Mouse (Mus musculus): Measurements from ENCODE around the gene Ufsp1.
A peak's percentile ranks its signal among the peaks of the same experiment; 100 is the strongest.
"Not testable (repeated sequence)": the region's sequence is repeated elsewhere in the genome, so short reads cannot be mapped to it uniquely, and the experiment has no call there.

The Ufsp1 gene

DNA sequence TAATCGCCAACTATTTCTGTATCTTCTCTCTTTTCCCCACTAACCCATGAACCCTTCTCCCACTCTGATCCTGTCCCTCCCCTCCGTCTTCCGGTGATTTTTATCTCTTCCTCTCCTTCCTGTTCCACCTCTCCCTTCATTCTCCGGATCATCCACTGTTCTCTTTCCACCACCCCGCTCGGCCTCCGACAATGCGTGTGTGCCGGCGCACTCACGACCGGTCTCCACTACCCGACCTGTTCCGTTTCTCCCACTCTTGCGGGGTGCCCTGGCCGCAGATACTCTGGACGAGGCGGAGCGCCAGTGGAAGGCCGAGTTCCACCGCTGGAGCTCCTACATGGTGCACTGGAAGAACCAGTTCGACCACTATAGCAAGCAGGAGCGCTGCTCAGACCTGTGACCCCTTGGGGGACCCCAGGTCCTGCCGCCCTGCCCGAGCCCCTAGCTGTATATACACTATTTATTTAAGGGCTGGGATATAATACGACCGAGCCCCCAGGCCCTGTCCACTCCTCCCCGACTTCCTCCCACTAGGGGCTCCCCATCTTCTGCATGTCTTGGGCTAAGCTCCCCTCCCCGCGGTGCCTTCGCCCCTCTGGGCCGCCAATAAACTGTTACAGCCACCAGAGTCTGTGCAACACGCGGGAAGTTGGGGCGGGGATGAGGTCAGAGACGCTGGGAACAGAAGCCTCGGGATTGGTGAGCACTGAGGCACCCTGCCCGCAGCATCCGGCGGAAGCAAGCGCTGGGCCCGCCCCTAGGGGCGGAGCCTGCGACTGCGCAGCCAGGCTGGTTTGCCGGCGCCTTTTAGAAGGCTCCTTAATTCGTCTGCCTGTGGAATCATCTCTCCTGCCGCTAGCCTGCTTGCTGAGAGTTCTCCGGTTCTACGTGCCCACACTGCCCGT lies at the start of gene Ufsp1:
TSS of gene Ufsp1 (plus strand) at position 791 of the 905 bp plus-strand sequence.
- DNase-seq (ENCODE audit: low spot score), result peak; percentile 99

- DNase-seq (ENCODE audit: low spot score), result no peak
Measured at GRCm38 (mm10) chr5:137263897-137264720, 30.3 kb upstream of the Ufsp1 start.

- DNase-seq (ENCODE audit: low spot score), result no peak
Measured at GRCm38 (mm10) chr5:137264787-137265186, 29.6 kb upstream of the Ufsp1 start.

- DNase-seq (ENCODE audit: low spot score), result no peak
Measured at GRCm38 (mm10) chr5:137268131-137268910, 26.1 kb upstream of the Ufsp1 start.

DNA sequence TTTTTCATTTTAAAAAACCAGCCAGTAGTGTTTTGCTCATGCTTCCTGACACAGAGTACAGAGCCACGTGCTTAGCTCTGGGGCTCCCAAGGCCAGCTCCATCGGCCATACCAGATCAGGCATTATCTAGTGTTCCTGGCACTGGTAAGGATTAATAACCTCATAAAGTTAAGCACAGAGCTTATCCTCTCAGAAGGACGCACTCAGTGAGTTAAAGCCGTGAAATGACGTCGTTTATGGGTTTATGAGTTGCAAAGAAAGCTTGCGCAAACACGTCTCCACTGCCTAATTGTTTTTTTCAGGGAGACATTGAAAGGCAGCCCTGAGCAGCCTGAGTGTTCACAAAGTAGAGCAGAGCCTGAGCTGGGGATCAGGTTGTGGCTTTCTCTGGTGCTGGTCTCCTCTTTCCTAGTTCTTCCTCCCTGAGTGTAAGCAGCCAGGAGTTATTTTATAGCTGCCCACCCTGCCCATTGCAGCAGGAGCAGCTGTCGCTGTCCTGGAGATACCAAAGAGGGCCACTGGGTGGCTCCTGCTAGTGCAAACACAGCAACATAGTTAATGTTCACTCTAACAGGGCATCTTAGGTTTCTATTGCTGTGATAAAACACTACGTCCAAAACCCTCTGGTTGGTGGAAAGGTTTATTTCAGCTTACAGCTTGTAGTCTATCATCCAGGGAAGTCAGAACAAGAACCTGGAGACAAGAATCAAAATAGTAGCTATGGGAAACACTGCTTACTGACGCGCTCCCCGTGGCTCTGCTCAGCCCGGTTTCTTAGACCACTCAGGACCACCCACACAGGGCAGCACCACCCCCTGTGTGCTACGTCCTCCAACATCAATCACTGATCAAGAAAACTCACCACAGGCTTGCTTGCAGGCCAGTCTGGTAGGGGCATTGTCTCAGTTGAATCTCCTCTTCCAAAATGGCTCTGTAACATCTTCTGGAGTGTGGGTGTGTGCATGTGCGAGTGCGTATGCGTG lies 16.8 kb upstream of the Ufsp1 start:
- DNase-seq (ENCODE audit: low spot score), result peak; percentile 60

DNA sequence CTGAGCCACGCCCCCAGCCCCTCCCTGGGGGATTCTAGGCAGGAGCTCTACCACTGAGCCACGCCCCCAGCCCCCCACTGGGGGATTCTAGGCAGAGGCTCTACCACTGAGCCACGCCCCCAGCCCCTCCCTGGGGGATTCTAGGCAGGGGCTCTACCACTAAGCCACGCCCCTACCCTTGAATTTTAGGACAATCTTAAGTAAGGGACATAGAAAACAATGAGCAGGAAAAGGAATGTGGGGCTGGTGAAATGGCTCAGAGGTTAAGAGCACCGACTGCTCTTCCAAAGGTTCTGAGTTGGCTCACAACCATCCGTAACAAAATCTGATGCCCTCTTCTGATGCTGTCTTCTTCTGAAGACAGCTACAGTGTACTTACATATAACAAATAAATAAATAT lies 10.0 kb upstream of the Ufsp1 start:
- DNase-seq (ENCODE audit: low spot score), result not testable (repeated sequence)

- DNase-seq (ENCODE audit: low spot score), result peak; percentile 66
Measured at GRCm38 (mm10) chr5:137285045-137285444, 9.4 kb upstream of the Ufsp1 start.

- no peak for DNase-seq (ENCODE audit: low spot score)
Measured at GRCm38 (mm10) chr5:137285986-137286385, 8.4 kb upstream of the Ufsp1 start.

DNA sequence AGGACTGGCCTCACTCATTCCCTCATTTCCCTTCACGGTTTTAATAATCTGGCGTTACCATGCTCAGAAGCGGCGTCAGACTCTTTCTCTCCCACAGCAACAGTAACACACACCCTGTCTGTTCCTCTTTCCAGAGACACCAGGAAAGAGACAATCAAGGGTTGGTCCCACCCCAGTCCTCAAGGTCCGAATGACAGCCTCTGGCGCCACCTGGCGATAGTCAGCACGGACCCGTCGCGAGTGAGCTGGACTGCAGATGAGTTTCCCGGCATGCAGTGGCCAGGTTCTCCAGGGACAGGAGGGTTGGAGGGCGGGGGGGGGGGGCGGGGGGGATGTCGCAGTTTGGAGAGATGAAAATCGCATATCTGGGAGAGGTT lies 7.8 kb upstream of the Ufsp1 start:
- DNase-seq (ENCODE audit: low spot score), result peak; percentile 97

- peak; percentile 87 for DNase-seq (ENCODE audit: low spot score)
Measured at GRCm38 (mm10) chr5:137287032-137287952, 7.1 kb upstream of the Ufsp1 start, which contains the start of gene Ache. Gene Ache, plus strand, starts transcription at chr5:137287519.

GRCm38 (mm10) chr5:137287953-137288743 lies 6.3 kb upstream of the Ufsp1 start:
- peak; percentile 63 for DNase-seq (ENCODE audit: low spot score)

DNA sequence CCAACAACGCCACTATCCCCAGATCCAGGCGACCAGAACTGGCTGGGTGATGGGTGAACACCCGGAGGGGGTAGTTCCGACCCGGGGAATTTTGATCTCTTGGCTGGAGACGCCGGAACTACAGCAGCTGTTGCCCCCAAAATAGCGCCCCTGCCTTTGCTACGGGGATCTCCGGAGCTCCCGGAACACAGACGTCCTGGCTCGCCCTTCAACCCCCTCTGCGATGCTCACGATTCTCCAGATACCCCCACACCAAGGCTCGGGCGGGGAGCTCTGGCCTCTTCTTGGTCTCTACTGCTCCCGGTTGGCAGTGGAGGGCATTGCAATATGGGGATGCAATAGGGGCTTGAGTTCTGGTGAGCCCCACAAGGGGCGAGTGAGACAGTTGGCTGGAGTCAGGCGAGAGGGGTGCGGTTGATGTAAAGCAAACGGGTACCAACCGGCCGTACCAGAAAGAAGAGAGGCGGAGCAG lies 5.4 kb upstream of the Ufsp1 start:
- DNase-seq (ENCODE audit: low spot score), result peak; percentile 91

GRCm38 (mm10) chr5:137289591-137290365 lies 4.7 kb upstream of the Ufsp1 start:
- DNase-seq (ENCODE audit: low spot score), result no peak

DNA sequence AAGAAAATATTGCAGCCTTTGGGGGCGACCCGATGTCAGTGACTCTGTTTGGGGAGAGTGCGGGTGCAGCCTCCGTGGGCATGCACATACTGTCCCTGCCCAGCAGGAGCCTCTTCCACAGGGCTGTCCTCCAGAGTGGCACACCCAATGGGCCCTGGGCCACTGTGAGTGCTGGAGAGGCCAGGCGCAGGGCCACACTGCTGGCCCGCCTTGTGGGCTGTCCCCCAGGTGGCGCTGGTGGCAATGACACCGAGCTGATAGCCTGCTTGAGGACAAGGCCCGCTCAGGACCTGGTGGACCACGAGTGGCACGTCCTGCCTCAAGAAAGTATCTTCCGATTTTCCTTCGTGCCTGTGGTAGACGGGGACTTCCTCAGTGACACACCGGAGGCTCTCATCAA lies 3.8 kb upstream of the Ufsp1 start:
- DNase-seq (ENCODE audit: low spot score), result peak; percentile 81

DNA sequence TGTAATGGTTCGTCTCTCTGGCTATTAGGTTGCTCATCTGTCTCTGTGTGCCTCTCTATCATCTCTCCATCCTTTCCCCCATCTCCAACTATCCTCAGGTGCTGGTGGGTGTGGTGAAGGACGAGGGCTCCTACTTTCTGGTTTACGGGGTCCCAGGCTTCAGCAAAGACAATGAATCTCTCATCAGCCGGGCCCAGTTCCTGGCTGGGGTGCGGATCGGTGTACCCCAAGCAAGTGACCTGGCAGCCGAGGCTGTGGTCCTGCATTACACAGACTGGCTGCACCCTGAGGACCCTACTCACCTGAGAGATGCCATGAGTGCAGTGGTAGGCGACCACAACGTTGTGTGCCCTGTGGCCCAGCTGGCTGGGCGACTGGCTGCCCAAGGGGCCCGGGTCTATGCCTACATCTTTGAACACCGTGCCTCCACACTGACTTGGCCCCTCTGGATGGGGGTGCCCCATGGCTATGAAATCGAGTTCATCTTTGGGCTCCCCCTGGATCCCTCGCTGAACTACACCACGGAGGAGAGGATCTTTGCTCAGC lies 3.0 kb upstream of the Ufsp1 start:
- no peak for DNase-seq (ENCODE audit: low spot score)

- peak; percentile 82 for DNase-seq (ENCODE audit: low spot score)
Measured at GRCm38 (mm10) chr5:137293282-137293681, 1.1 kb upstream of the Ufsp1 start.

DNA sequence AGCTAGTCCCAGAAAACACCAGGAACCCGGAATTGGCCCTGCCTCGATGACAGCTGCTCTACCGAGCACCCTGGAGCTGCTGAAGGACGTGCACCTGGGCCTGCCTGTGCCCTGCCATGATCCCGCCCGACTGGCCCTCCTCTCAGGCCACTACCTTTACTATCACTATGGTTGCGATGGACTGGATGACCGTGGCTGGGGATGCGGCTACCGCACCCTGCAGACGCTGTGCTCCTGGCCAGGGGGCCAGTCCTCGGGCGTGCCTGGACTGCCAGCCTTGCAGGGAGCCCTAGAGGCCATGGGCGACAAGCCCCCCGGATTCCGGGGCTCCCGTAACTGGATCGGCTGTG lies 290 bp downstream of the Ufsp1 start:
- no peak for DNase-seq (ENCODE audit: low spot score)

GRCm38 (mm10) chr5:137295296-137295695 lies 867 bp downstream of the Ufsp1 start:
- no peak for DNase-seq (ENCODE audit: low spot score)

Measured in MN1 (cell line).